Mouse (Mus musculus): Measurements from ENCODE around the gene Fat1. TPM values are rescaled to one million over a fixed set of nuclear protein-coding genes. Genes with fewer than 3 reads are reported as not detected.

Fat1 gene
- polyA plus RNA-seq, 1 experiment from 2014 or later, result 21.3 TPM

GRCm38 (mm10) chr8:44992664-44993063 lies 57.4 kb downstream of the Fat1 start:
- WGBS, result 40% methylated on average over 6 of the region's 6 CpGs
- no peak overlapping the region for H3K4me2 ChIP-seq
- no peak overlapping the region for H3K9ac ChIP-seq
- H3K27me3 ChIP-seq, result 0 out of 2 replicates have a peak, but pooled peaks cover 4% of the 10 kb centered on the region
- peaks cover 16% of the 10 kb centered on the region for H3K36me3 ChIP-seq
- no peak overlapping the region for H3K27ac ChIP-seq
- H3K4me1 ChIP-seq, result peaks cover 58% of the 10 kb centered on the region
- no peaks in the 10 kb centered on the region for H3K9me3 ChIP-seq (replicated peaks)
- no peak for ATAC-seq (replicated peaks; ENCODE audit: low FRiP score)
- no peak overlapping the region for H3K4me3 ChIP-seq (replicated peaks)

DNA sequence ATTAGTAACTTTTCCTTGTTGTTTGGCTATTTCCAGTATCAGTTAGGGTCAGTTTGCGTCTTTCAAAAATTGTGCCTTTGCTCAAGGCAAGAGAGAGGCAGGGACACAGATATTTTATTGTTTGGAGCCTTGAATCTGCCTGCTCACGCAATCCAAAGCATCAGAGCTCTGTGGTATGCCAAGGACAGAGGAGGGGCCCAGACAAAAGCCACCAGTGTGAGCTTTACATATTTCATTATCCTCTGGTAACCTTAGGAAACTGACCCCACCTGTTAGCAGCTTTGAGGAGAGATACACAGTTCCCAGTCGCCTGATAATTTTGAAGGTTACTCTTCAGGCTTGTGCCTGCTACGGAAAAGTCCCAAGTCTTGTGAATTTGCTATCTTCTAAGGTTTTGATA lies 58.1 kb downstream of the Fat1 start:
- WGBS, result 80% methylated on average over 4 of the region's 4 CpGs
- Histone ChIP-seq H3K9me3 (replicated peaks) (no peaks in the 10 kb centered on the region), H3K36me3 (peaks cover 16% of the 10 kb centered on the region), H3K4me3 (replicated peaks) (no peak overlapping the region), H3K27me3 (0 out of 2 replicates have a peak, but pooled peaks cover 4% of the 10 kb centered on the region), H3K27ac (no peak overlapping the region; the same call in 1 of the 2 replicates), H3K4me1 (peaks cover 65% of the 10 kb centered on the region), H3K9ac (no peak overlapping the region), H3K4me2 (no peak overlapping the region)
- ATAC-seq (replicated peaks; ENCODE audit: low FRiP score), result no peak

DNA sequence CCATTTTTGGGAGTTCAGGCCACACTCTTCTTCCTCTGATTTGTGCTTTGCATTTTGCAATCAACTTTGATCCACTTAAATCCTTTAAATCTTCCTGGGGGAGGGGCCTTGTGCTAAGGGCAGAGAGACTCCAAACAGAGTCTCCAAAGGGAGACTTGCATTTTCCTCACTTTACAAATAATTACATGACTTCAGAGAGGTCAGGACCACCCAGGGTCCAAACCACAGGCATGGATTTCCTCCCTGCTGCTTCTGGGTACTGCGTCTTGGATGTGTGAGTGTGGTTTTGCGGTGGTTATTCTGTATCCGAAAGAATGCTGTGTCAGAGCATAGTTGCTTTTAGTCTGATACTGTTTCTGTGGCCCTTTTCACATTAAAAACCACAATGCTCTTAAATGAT lies 61.2 kb downstream of the Fat1 start:
- Histone ChIP-seq H3K9ac (no peak overlapping the region), H3K27ac (peak overlapping the region; percentile 37; the same call in 1 of the 2 replicates), H3K36me3 (no peaks in the 10 kb centered on the region), H3K4me3 (replicated peaks) (no peak overlapping the region), H3K4me2 (no peak overlapping the region), H3K27me3 (0 out of 2 replicates have a peak, but pooled peaks cover 4% of the 10 kb centered on the region), H3K9me3 (replicated peaks) (no peaks in the 10 kb centered on the region), H3K4me1 (peaks cover 78% of the 10 kb centered on the region)
- no peak for ATAC-seq (replicated peaks; ENCODE audit: low FRiP score)
- WGBS, result 42% methylated on average over 3 of the region's 3 CpGs

DNA sequence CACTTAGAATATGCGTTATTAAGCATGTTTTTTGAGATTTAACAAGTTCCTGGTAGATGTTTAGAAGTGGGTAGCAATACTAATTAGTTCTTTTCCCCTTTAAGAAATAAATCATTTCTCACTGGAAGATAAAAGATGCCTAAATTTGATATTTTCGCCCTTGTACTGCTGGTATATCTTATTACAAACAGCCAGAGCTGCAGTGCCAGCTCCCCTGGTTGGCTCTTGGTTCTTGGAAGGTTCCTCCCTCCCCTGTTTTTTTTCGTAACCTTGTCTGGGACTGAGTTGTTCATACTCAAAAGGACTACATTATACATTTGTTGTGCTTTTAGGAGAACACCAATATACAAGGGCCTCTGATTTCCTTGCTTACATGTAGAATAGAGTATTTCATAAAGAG lies 62.1 kb downstream of the Fat1 start:
- Histone ChIP-seq H3K4me2 (no peak overlapping the region), H3K4me3 (replicated peaks) (no peak overlapping the region), H3K4me1 (peaks cover 78% of the 10 kb centered on the region), H3K27me3 (0 out of 2 replicates have a peak, but pooled peaks cover 4% of the 10 kb centered on the region), H3K9ac (no peak overlapping the region), H3K36me3 (no peaks in the 10 kb centered on the region), H3K9me3 (replicated peaks) (no peaks in the 10 kb centered on the region), H3K27ac (peak overlapping the region; percentile 50; the same call in 1 of the 2 replicates)
- no peak for ATAC-seq (replicated peaks; ENCODE audit: low FRiP score)
- 53% methylated on average over 3 of the region's 3 CpGs for WGBS

- Histone ChIP-seq H3K9me3 (replicated peaks) (no peaks in the 10 kb centered on the region), H3K4me1 (peaks cover 78% of the 10 kb centered on the region), H3K27ac (peak overlapping the region; percentile 69; the same call in 1 of the 2 replicates), H3K27me3 (0 out of 2 replicates have a peak, but pooled peaks cover 4% of the 10 kb centered on the region), H3K4me2 (peak overlapping the region; percentile 32), H3K4me3 (replicated peaks) (no peak overlapping the region), H3K9ac (no peak overlapping the region), H3K36me3 (no peaks in the 10 kb centered on the region)
- ATAC-seq (replicated peaks; ENCODE audit: low FRiP score), result 0 out of 2 replicates have a peak, but pooled peaks have one; percentile 0
- 22% methylated on average over 6 of the region's 6 CpGs for WGBS
These were observed 62.6 kb downstream of the Fat1 start for GRCm38 (mm10) chr8:44997829-44998228.

DNA sequence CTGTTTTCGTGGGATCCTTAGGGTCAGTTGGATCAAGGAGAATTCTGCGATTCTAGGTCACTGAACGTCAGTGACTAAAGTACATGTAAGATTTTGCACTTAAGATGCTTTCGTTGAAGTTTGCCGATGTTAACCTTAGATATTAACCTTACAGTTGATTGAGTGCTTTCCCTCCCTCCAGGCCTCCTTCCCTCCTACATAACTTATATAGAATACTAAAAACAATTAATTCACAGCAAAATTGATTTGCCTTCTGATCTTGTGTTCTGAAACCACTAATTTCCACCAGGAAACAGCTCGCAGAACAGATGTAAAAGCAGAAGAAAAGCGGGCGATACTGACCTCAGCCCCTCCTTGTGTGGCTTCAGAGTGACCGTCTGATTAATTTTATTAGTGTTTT lies 63.0 kb downstream of the Fat1 start:
- ATAC-seq (replicated peaks; ENCODE audit: low FRiP score), result no peak
- no peak overlapping the region for H3K4me3 ChIP-seq (replicated peaks)
- peak overlapping the region; percentile 32 for H3K4me2 ChIP-seq
- 0 out of 2 replicates have a peak, but pooled peaks cover 4% of the 10 kb centered on the region for H3K27me3 ChIP-seq
- H3K4me1 ChIP-seq, result peaks cover 78% of the 10 kb centered on the region
- no peaks in the 10 kb centered on the region for H3K36me3 ChIP-seq
- no peaks in the 10 kb centered on the region for H3K9me3 ChIP-seq (replicated peaks)
- no peak overlapping the region for H3K9ac ChIP-seq
- peak overlapping the region; percentile 69 for H3K27ac ChIP-seq
- whole genome bisulfite sequencing, result 19% methylated on average over 9 of the region's 9 CpGs

DNA sequence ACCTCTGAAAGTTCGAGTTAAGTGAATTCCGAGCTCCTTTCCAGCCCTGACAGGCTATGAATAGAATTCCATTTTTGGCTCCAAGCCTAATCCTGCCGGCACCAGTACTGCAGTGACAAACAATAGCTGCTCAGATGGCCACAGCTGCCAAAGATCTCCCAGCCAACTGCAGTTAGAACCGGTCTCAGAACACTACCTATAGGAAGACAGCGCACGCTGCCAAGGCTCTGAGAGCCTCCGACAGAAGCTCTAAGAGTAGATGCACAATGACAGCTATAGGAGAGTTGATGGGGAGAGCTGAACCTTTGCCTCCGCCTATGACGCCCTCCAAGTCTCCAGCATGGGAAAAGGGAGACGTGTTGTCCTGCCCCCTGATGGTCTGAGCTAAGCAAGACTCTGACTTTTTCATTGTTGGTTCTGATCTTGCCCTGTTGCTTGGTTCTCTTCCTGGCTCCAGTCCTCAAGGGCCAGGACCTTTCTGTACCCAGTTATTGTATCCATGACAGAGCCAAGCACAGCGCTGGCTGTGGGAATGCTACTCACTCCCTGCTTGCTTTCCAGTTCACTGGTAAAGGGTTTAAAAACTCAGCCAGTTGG lies 63.5 kb downstream of the Fat1 start:
- Histone ChIP-seq H3K4me2 (peak overlapping the region; percentile 32), H3K4me1 (peaks cover 79% of the 10 kb centered on the region), H3K4me3 (replicated peaks) (no peak overlapping the region), H3K9ac (no peak overlapping the region), H3K27me3 (0 out of 2 replicates have a peak, but pooled peaks cover 4% of the 10 kb centered on the region), H3K36me3 (no peaks in the 10 kb centered on the region), H3K9me3 (replicated peaks) (no peaks in the 10 kb centered on the region), H3K27ac (peak overlapping the region; percentile 69)
- 24% methylated on average over 11 of the region's 11 CpGs for WGBS
- peak; percentile 79 for ATAC-seq (replicated peaks; ENCODE audit: low FRiP score)

DNA sequence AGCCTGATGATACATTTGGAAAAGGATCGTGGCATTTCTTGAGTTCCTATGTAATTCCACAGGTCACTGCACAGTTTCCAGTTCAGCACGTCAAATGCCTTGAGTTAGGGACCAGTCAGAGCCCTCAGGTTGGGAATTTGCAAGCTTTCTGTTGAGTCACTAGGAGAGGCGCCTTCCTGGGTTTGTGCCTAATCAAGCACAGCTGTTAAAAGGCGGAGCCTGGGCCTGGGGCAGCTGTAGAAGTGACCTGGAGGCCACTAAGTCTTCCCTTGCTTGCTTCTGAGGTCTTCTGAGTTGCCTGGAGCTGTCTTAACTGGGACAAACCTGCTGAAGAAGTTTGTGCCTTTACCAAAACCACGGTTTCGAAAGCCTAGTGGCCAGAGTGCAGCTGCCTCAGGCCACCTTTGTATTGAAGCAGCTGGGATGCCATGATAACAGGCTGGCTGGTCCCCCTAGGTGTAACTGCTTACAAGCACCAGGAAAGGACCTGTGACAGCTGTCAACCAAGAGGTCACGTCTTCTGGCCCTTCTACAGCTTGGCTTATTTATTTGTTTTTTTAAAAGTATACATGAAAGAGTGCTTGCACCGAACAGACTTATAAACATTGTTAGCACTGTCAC lies 66.4 kb downstream of the Fat1 start:
- Histone ChIP-seq H3K27ac (peak overlapping the region; percentile 71), H3K9me3 (replicated peaks) (no peaks in the 10 kb centered on the region), H3K4me2 (no peak overlapping the region), H3K36me3 (no peaks in the 10 kb centered on the region), H3K4me1 (peaks cover 68% of the 10 kb centered on the region), H3K27me3 (no peaks in the 10 kb centered on the region), H3K9ac (no peak overlapping the region), H3K4me3 (replicated peaks) (no peak overlapping the region)
- peak; percentile 34; the same call in 1 of the 2 replicates for ATAC-seq (replicated peaks; ENCODE audit: low FRiP score)
- 42% methylated on average over 8 of the region's 8 CpGs for whole genome bisulfite sequencing

- whole genome bisulfite sequencing, result 71% methylated on average over 4 of the region's 4 CpGs
- no peak overlapping the region for H3K9ac ChIP-seq
- no peaks in the 10 kb centered on the region for H3K27me3 ChIP-seq
- ATAC-seq (replicated peaks; ENCODE audit: low FRiP score), result no peak
- H3K4me3 ChIP-seq (replicated peaks), result no peak overlapping the region
- H3K36me3 ChIP-seq, result peaks cover 7% of the 10 kb centered on the region; the same call in 1 of the 2 replicates
- peak overlapping the region; percentile 49; the same call in 1 of the 2 replicates for H3K27ac ChIP-seq
- H3K9me3 ChIP-seq (replicated peaks), result no peaks in the 10 kb centered on the region
- no peak overlapping the region for H3K4me2 ChIP-seq
- H3K4me1 ChIP-seq, result peaks cover 59% of the 10 kb centered on the region
These were observed 67.4 kb downstream of the Fat1 start for GRCm38 (mm10) chr8:45002686-45003085.

DNA sequence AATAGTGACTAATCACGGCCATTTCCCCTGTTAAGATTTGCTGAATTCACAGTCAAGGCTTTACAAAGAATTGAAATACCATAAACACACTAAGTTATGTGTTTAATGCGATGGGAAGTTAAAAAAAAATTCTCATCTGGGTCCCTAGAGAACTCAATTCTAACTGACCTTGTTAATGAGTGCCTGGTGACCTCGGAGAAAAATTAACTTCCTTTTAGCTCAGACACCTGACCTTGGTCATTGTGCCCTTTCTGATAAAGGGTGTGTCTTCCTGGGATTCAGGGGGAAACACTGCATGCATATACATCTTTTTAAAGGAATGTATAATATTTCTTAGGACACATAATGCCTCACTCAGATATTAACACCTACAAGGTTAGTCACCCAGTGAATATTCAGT lies 68.8 kb downstream of the Fat1 start:
- H3K27ac ChIP-seq, result peak overlapping the region; percentile 49; the same call in 1 of the 2 replicates
- no peak overlapping the region for H3K9ac ChIP-seq
- WGBS, result 54% methylated on average over 3 of the region's 3 CpGs
- peaks cover 20% of the 10 kb centered on the region for H3K36me3 ChIP-seq
- no peaks in the 10 kb centered on the region for H3K9me3 ChIP-seq (replicated peaks)
- no peak overlapping the region for H3K4me2 ChIP-seq
- peaks cover 46% of the 10 kb centered on the region for H3K4me1 ChIP-seq
- H3K4me3 ChIP-seq (replicated peaks), result no peak overlapping the region
- H3K27me3 ChIP-seq, result no peaks in the 10 kb centered on the region
- ATAC-seq (replicated peaks; ENCODE audit: low FRiP score), result no peak

DNA sequence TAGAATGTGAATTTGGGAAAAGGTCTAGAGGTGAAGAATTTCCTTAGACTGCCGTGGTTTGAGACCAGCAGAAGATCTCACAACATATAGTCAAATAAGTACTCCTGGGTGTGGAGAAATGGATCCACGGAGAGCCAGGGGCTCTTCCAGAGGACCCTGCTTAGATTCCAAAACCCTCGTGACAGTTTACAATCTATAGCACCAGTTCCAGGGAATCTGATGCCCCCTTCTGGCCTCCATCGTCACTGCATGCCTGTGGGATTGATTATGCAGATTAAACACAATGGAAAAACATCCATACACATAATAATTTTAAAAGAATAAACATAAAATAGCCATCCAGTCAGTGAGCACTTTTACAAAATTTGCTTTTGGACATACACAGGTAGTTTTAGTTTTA lies 75.4 kb downstream of the Fat1 start:
- Histone ChIP-seq H3K27ac (no peak overlapping the region), H3K4me2 (no peak overlapping the region), H3K4me3 (replicated peaks) (no peak overlapping the region), H3K9ac (no peak overlapping the region), H3K4me1 (peaks cover 30% of the 10 kb centered on the region), H3K36me3 (peaks cover 77% of the 10 kb centered on the region), H3K27me3 (no peaks in the 10 kb centered on the region), H3K9me3 (replicated peaks) (no peaks in the 10 kb centered on the region)
- no peak for ATAC-seq (replicated peaks; ENCODE audit: low FRiP score)
- WGBS, result 45% methylated on average over 4 of the region's 4 CpGs

DNA sequence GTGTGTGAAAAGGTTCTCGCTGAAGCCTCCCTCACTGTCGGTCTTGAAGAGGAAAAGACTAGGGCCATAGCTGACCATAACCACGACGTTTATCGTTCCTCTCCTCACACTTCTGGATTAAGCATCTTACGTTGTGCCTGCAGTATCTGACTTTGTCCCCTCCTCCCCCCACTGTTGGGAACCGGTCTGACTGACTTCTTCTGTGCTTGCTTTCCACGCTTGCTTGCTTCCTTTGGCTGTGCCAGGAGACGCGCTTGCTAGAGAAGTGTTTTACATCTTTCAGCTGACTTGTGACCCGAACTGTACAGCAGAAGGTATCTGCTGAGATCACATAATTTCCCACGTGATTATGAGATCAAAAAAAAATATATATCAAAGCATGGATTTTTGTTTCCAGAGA lies 76.5 kb downstream of the Fat1 start:
- WGBS, result 64% methylated on average over 12 of the region's 12 CpGs
- Histone ChIP-seq H3K36me3 (peaks cover 86% of the 10 kb centered on the region), H3K4me3 (replicated peaks) (no peak overlapping the region), H3K27me3 (no peaks in the 10 kb centered on the region), H3K27ac (peak overlapping the region; percentile 38), H3K4me1 (peaks cover 34% of the 10 kb centered on the region), H3K9me3 (replicated peaks) (no peaks in the 10 kb centered on the region), H3K9ac (no peak overlapping the region), H3K4me2 (no peak overlapping the region)
- ATAC-seq (replicated peaks; ENCODE audit: low FRiP score), result peak; percentile 79
